Mouse (Mus musculus): Measurements from ENCODE around the gene Dtd2. TPM values are rescaled to one million over a fixed set of nuclear protein-coding genes. Genes with fewer than 3 reads are reported as not detected.
A peak's percentile ranks its signal among the peaks of the same experiment; 100 is the strongest.

Dtd2 gene
- polyA plus RNA-seq (2021): 15.5 TPM

GRCm38 (mm10) chr12:52005877-52006632 lies at the start of gene Dtd2:
Gene Dtd2, minus strand, starts transcription at chr12:52006501.
- peak; percentile 78 for ATAC-seq
- no peak for DNase-seq (ENCODE audit: low read depth, low spot score)
- no peaks in the 10 kb centered on the region for H3K27me3 ChIP-seq
- no peak for TF ChIP-seq CTCF (IDR thresholded peaks at IDR 0.05)
- in situ Hi-C loops (cut with MboI; ENCODE audit: low pct_unique_long_range_greater_than_20kb): loop anchor here (5.0 kb wide), 2 partner anchors 631 to 831 kb away; no protein-coding TSS in a partner anchor
- ChIA-PET POLR2A (interaction anchor here (0.6 to 0.9 kb wide), 3 partner anchors 34 to 599 kb away, joined by 3 to 4 read pairs (median 3); partner anchors contain the start of gene Heatr5a), CTCF (no interaction called here)

- ATAC-seq: no peak
- ChIA-PET POLR2A (no interaction called here), CTCF (interaction anchor here (0.8 kb wide), 1 partner anchor 32 kb away, joined by 3 read pairs; no protein-coding TSS in a partner anchor)
- no peak for TF ChIP-seq CTCF (IDR thresholded peaks at IDR 0.05)
- no peaks in the 10 kb centered on the region for H3K27me3 ChIP-seq
- in situ Hi-C loops (cut with MboI; ENCODE audit: low pct_unique_long_range_greater_than_20kb): no loop called here
- DNase-seq (ENCODE audit: low read depth, low spot score): no peak
These were observed 43.0 kb upstream of the Dtd2 start for GRCm38 (mm10) chr12:52049324-52049723.

GRCm38 (mm10) chr12:52046371-52046770 lies 40.1 kb upstream of the Dtd2 start:
- DNase-seq (ENCODE audit: low read depth, low spot score) (no peak), ATAC-seq (no peak)
- CTCF ChIA-PET: no interaction called here
- no peak for TF ChIP-seq CTCF (IDR thresholded peaks at IDR 0.05)
- H3K27me3 ChIP-seq: no peaks in the 10 kb centered on the region
- in situ Hi-C loops (cut with MboI; ENCODE audit: low pct_unique_long_range_greater_than_20kb): no loop called here
- POLR2A ChIA-PET: no interaction called here

- in situ Hi-C loops (cut with MboI; ENCODE audit: low pct_unique_long_range_greater_than_20kb): no loop called here
- ChIA-PET CTCF (no interaction called here), POLR2A (no interaction called here)
- no peak for TF ChIP-seq CTCF (IDR thresholded peaks at IDR 0.05)
- DNase-seq (ENCODE audit: low read depth, low spot score) (no peak), ATAC-seq (no peak)
- H3K27me3 ChIP-seq: no peaks in the 10 kb centered on the region
These were observed 36.6 kb upstream of the Dtd2 start for GRCm38 (mm10) chr12:52042818-52043336.

GRCm38 (mm10) chr12:52038352-52038751 lies 32.1 kb upstream of the Dtd2 start:
- ATAC-seq (no peak), DNase-seq (ENCODE audit: low read depth, low spot score) (no peak)
- ChIA-PET POLR2A (no interaction called here), CTCF (interaction anchor here (1.2 kb wide), 1 partner anchor 22 kb away, joined by 3 read pairs; no protein-coding TSS in a partner anchor)
- peak; percentile 68 for TF ChIP-seq CTCF (IDR thresholded peaks at IDR 0.05)
- H3K27me3 ChIP-seq: no peaks in the 10 kb centered on the region
- in situ Hi-C loops (cut with MboI; ENCODE audit: low pct_unique_long_range_greater_than_20kb): no loop called here

GRCm38 (mm10) chr12:52034956-52035355 lies 28.7 kb upstream of the Dtd2 start:
- no peak for TF ChIP-seq CTCF (IDR thresholded peaks at IDR 0.05)
- CTCF ChIA-PET: interaction anchor here (2.5 kb wide), 1 partner anchor 600 kb away, joined by 5 read pairs; no protein-coding TSS in a partner anchor
- POLR2A ChIA-PET: no interaction called here
- no peak for ATAC-seq
- in situ Hi-C loops (cut with MboI; ENCODE audit: low pct_unique_long_range_greater_than_20kb): no loop called here
- no peak for DNase-seq (ENCODE audit: low read depth, low spot score)
- H3K27me3 ChIP-seq: no peaks in the 10 kb centered on the region

GRCm38 (mm10) chr12:52032276-52032675 lies 26.0 kb upstream of the Dtd2 start:
- POLR2A ChIA-PET: interaction anchor here (0.6 kb wide), 1 partner anchor 801 kb away, joined by 3 read pairs; no protein-coding TSS in a partner anchor
- H3K27me3 ChIP-seq: no peaks in the 10 kb centered on the region
- DNase-seq (ENCODE audit: low read depth, low spot score) (no peak), ATAC-seq (no peak)
- no peak for TF ChIP-seq CTCF (IDR thresholded peaks at IDR 0.05)
- in situ Hi-C loops (cut with MboI; ENCODE audit: low pct_unique_long_range_greater_than_20kb): no loop called here
- CTCF ChIA-PET: interaction anchor here (1.5 kb wide), 1 partner anchor 606 kb away, joined by 3 read pairs; no protein-coding TSS in a partner anchor

- ChIA-PET POLR2A (no interaction called here), CTCF (no interaction called here)
- ATAC-seq: no peak
These were observed 21.7 kb upstream of the Dtd2 start, which contains the start of gene Gpr33 for GRCm38 (mm10) chr12:52027963-52028362. Gene Gpr33, minus strand, starts transcription at chr12:52028063.

GRCm38 (mm10) chr12:52014494-52015029 lies 8.3 kb upstream of the Dtd2 start:
- DNase-seq (ENCODE audit: low read depth, low spot score) (no peak), ATAC-seq (no peak)
- POLR2A ChIA-PET: no interaction called here
- no peak for TF ChIP-seq CTCF (IDR thresholded peaks at IDR 0.05)
- CTCF ChIA-PET: no interaction called here
- H3K27me3 ChIP-seq: no peaks in the 10 kb centered on the region
- in situ Hi-C loops (cut with MboI; ENCODE audit: low pct_unique_long_range_greater_than_20kb): no loop called here

More at GRCm38 (mm10) chr12:52027963-52028362, 21.7 kb upstream of the Dtd2 start, which contains the start of gene Gpr33:
- H3K27me3 ChIP-seq: no peaks in the 10 kb centered on the region
- no peak for DNase-seq (ENCODE audit: low read depth, low spot score)
- in situ Hi-C loops (cut with MboI; ENCODE audit: low pct_unique_long_range_greater_than_20kb): no loop called here
- TF ChIP-seq CTCF (IDR thresholded peaks at IDR 0.05): no peak

- H3K27me3 ChIP-seq: no peaks in the 10 kb centered on the region
- ChIA-PET CTCF (no interaction called here), POLR2A (no interaction called here)
- no peak for TF ChIP-seq CTCF (IDR thresholded peaks at IDR 0.05)
- DNase-seq (ENCODE audit: low read depth, low spot score) (no peak), ATAC-seq (no peak)
- in situ Hi-C loops (cut with MboI; ENCODE audit: low pct_unique_long_range_greater_than_20kb): no loop called here
These were observed 7.7 kb upstream of the Dtd2 start for GRCm38 (mm10) chr12:52014044-52014443.

GRCm38 (mm10) chr12:52013274-52013673 lies 7.0 kb upstream of the Dtd2 start:
- ATAC-seq (no peak), DNase-seq (ENCODE audit: low read depth, low spot score) (no peak)
- ChIA-PET CTCF (no interaction called here), POLR2A (no interaction called here)
- H3K27me3 ChIP-seq: no peaks in the 10 kb centered on the region
- TF ChIP-seq CTCF (IDR thresholded peaks at IDR 0.05): no peak
- in situ Hi-C loops (cut with MboI; ENCODE audit: low pct_unique_long_range_greater_than_20kb): no loop called here

Measured in Patski (cell line).